Mouse (Mus musculus) neural tube, embryonic 11.5 days (tissue): ENCODE measurements around the gene Ica1l. TPM values are rescaled to one million over a fixed set of nuclear protein-coding genes. Genes with fewer than 3 reads are reported as not detected.

Experiments used
- ATAC-seq: fragments of 200-750 bp; cut with Nextera tagmentation; 2 replicates; pipeline ENCODE4 v1.8.0; 2017; ENCODE audit warnings: moderate number of reproducible peaks, mild to moderate bottlenecking, moderate TSS enrichment, moderate library complexity; ENCODE audit not compliant: insufficient read depth, low FRiP score, low TSS enrichment
- DNase-seq: peaks from one replicate; pipeline ENCODE4 v3.0.0-alpha.2; 2015; ENCODE audit warnings: low spot score
- H3K27ac ChIP-seq: fragments of 300-500 bp; sonication (generic); 2 replicates; pipeline ENCODE4 v1.5.1; 2014; ENCODE audit warnings: low read depth, mild to moderate bottlenecking, low read length
- H3K27me3 ChIP-seq: fragments of 300-500 bp; sonication (generic); 2 replicates; pipeline ENCODE4 v1.6.1; 2014; ENCODE audit warnings: mild to moderate bottlenecking, low read length, mixed read lengths; ENCODE audit not compliant: control insufficient read depth, insufficient read depth
- H3K36me3 ChIP-seq: fragments of 300-500 bp; sonication (generic); 2 replicates; pipeline ENCODE4 v1.6.1; 2014; ENCODE audit warnings: mild to moderate bottlenecking, low read length, moderate library complexity, mixed read lengths; ENCODE audit not compliant: control insufficient read depth, insufficient read depth
- H3K4me1 ChIP-seq: fragments of 300-500 bp; sonication (generic); 2 replicates; pipeline ENCODE4 v1.6.1; 2014; ENCODE audit warnings: low read length, mixed read lengths; ENCODE audit not compliant: control insufficient read depth, insufficient read depth
- H3K4me2 ChIP-seq: fragments of 300-500 bp; sonication (generic); 2 replicates; pipeline ENCODE4 v1.6.1; 2014; ENCODE audit warnings: low read depth, mild to moderate bottlenecking, moderate library complexity
- H3K4me3 ChIP-seq: fragments of 300-500 bp; sonication (generic); 2 replicates; pipeline ENCODE4 v1.5.1; 2014; ENCODE audit warnings: low read depth, low read length
- H3K9ac ChIP-seq: fragments of 300-500 bp; sonication (generic); 2 replicates; pipeline ENCODE4 v1.6.1; 2014; ENCODE audit warnings: mild to moderate bottlenecking, low read length
- H3K9me3 ChIP-seq: fragments of 300-500 bp; sonication (generic); 2 replicates; pipeline ENCODE4 v1.6.1; 2016; ENCODE audit warnings: low read length; ENCODE audit not compliant: control insufficient read depth
- WGBS: fragments of 180-500 bp; shearing (Covaris S2); extraction: QIAGEN DNeasy Blood & Tissue Kit; methylation state at CpG from one replicate; pipeline ENCODE4 v1.1.7; 2014; 5-methylcytosine and 5-hydroxymethylcytosine counted together
- polyA plus RNA-seq: library from polyadenylated mRNA; unstranded; fragments of >200 nt; fragmentation: Nextera tagmentation; extraction: Ambion mirVana; gene quantifications from 2 replicates; pipeline ENCODE4 v1.2.1, GENCODE M21; 2014

Gene Ica1l
- polyA plus RNA-seq, 1 experiment from 2014 or later = 6.5 TPM

- WGBS = 4% methylated on average over 19 of the region's 19 CpGs
- Histone ChIP-seq H3K36me3 (no peaks in the 10 kb centered on the region), H3K27ac (no peak overlapping the region)
Measured at GRCm38 (mm10) chr1:60042398-60042795, 587 bp downstream of the Ica1l start.

GRCm38 (mm10) chr1:60035044-60035443 lies 7.9 kb downstream of the Ica1l start:
- no peaks in the 10 kb centered on the region for H3K9me3 ChIP-seq
- 87% methylated on average over 2 of the region's 2 CpGs for WGBS
- H3K4me1 ChIP-seq = no peaks in the 10 kb centered on the region
- H3K9ac ChIP-seq = no peak overlapping the region
- no peaks in the 10 kb centered on the region for H3K27me3 ChIP-seq
- no peak overlapping the region for H3K27ac ChIP-seq
- H3K4me3 ChIP-seq = no peak overlapping the region
- DNase-seq (no peak), ATAC-seq (no peak)
- H3K4me2 ChIP-seq = no peak overlapping the region
- H3K36me3 ChIP-seq = no peaks in the 10 kb centered on the region

More at GRCm38 (mm10) chr1:60042398-60042795, 587 bp downstream of the Ica1l start:
- peak overlapping the region; percentile 88 for H3K4me2 ChIP-seq
- ATAC-seq (peak; percentile 6; the same call in 1 of the 2 replicates), DNase-seq (no peak)
- H3K9me3 ChIP-seq = no peaks in the 10 kb centered on the region
- H3K4me3 ChIP-seq = peak overlapping the region; percentile 76
- H3K4me1 ChIP-seq = no peaks in the 10 kb centered on the region
- H3K9ac ChIP-seq = peak overlapping the region; percentile 76
- H3K27me3 ChIP-seq = peaks cover 5% of the 10 kb centered on the region

GRCm38 (mm10) chr1:60017031-60017469 lies 25.9 kb downstream of the Ica1l start:
- DNase-seq = no peak
- Histone ChIP-seq H3K9ac (no peak overlapping the region), H3K4me3 (no peak overlapping the region), H3K9me3 (no peaks in the 10 kb centered on the region), H3K36me3 (no peaks in the 10 kb centered on the region), H3K27me3 (no peaks in the 10 kb centered on the region), H3K4me1 (no peaks in the 10 kb centered on the region), H3K27ac (no peak overlapping the region), H3K4me2 (no peak overlapping the region)
- WGBS = 89% methylated on average over 1 of the region's 1 CpGs
- no peak for ATAC-seq

- 66% methylated on average over 5 of the region's 5 CpGs for WGBS
- H3K9ac ChIP-seq = no peak overlapping the region
Measured at GRCm38 (mm10) chr1:60016136-60016611, 26.8 kb downstream of the Ica1l start.

GRCm38 (mm10) chr1:60015511-60015910 lies 27.5 kb downstream of the Ica1l start:
- no peaks in the 10 kb centered on the region for H3K27me3 ChIP-seq
- 89% methylated on average over 6 of the region's 6 CpGs for WGBS
- no peaks in the 10 kb centered on the region for H3K36me3 ChIP-seq
- DNase-seq (no peak), ATAC-seq (no peak)
- no peak overlapping the region for H3K4me2 ChIP-seq
- H3K9me3 ChIP-seq = no peaks in the 10 kb centered on the region
- no peak overlapping the region for H3K27ac ChIP-seq
- H3K4me3 ChIP-seq = no peak overlapping the region
- H3K9ac ChIP-seq = no peak overlapping the region
- no peaks in the 10 kb centered on the region for H3K4me1 ChIP-seq

More at GRCm38 (mm10) chr1:60016136-60016611, 26.8 kb downstream of the Ica1l start:
- DNase-seq = no peak
- no peak for ATAC-seq
- Histone ChIP-seq H3K9me3 (no peaks in the 10 kb centered on the region), H3K4me3 (no peak overlapping the region), H3K4me1 (no peaks in the 10 kb centered on the region), H3K27me3 (no peaks in the 10 kb centered on the region), H3K36me3 (no peaks in the 10 kb centered on the region), H3K27ac (no peak overlapping the region), H3K4me2 (no peak overlapping the region)

- no peak for ATAC-seq
- Histone ChIP-seq H3K4me3 (no peak overlapping the region), H3K9ac (no peak overlapping the region), H3K9me3 (no peaks in the 10 kb centered on the region), H3K27ac (no peak overlapping the region), H3K27me3 (no peaks in the 10 kb centered on the region), H3K4me1 (no peaks in the 10 kb centered on the region), H3K36me3 (no peaks in the 10 kb centered on the region), H3K4me2 (no peak overlapping the region)
- 90% methylated on average over 10 of the region's 10 CpGs for WGBS
- no peak for DNase-seq
Measured at GRCm38 (mm10) chr1:60013779-60014178, 29.2 kb downstream of the Ica1l start.

- Histone ChIP-seq H3K27me3 (no peaks in the 10 kb centered on the region), H3K36me3 (no peaks in the 10 kb centered on the region), H3K9me3 (no peaks in the 10 kb centered on the region), H3K4me2 (no peak overlapping the region), H3K4me3 (no peak overlapping the region), H3K27ac (no peak overlapping the region), H3K9ac (no peak overlapping the region), H3K4me1 (no peaks in the 10 kb centered on the region)
- ATAC-seq (no peak), DNase-seq (no peak)
- WGBS = 77% methylated on average over 2 of the region's 2 CpGs
Measured at GRCm38 (mm10) chr1:60008743-60009142, 34.2 kb downstream of the Ica1l start.

GRCm38 (mm10) chr1:60007337-60007736 lies 35.6 kb downstream of the Ica1l start:
- no peak overlapping the region for H3K27ac ChIP-seq
- no peaks in the 10 kb centered on the region for H3K9me3 ChIP-seq
- no peaks in the 10 kb centered on the region for H3K4me1 ChIP-seq
- no peaks in the 10 kb centered on the region for H3K36me3 ChIP-seq
- no peak overlapping the region for H3K9ac ChIP-seq
- DNase-seq (no peak), ATAC-seq (no peak)
- H3K4me3 ChIP-seq = no peak overlapping the region
- WGBS = 90% methylated on average over 10 of the region's 10 CpGs
- H3K27me3 ChIP-seq = no peaks in the 10 kb centered on the region
- H3K4me2 ChIP-seq = no peak overlapping the region

GRCm38 (mm10) chr1:60000319-60000718 lies 42.7 kb downstream of the Ica1l start:
- no peak overlapping the region for H3K27ac ChIP-seq
- 65% methylated on average over 2 of the region's 2 CpGs for WGBS
- DNase-seq (no peak), ATAC-seq (no peak)
- no peaks in the 10 kb centered on the region for H3K36me3 ChIP-seq
- H3K4me2 ChIP-seq = no peak overlapping the region
- no peaks in the 10 kb centered on the region for H3K27me3 ChIP-seq
- no peaks in the 10 kb centered on the region for H3K9me3 ChIP-seq
- no peak overlapping the region for H3K4me3 ChIP-seq
- no peak overlapping the region for H3K9ac ChIP-seq
- H3K4me1 ChIP-seq = no peaks in the 10 kb centered on the region
